Mouse (Mus musculus): ENCODE measurements around the gene Slc25a30.

Slc25a30 gene

DNA sequence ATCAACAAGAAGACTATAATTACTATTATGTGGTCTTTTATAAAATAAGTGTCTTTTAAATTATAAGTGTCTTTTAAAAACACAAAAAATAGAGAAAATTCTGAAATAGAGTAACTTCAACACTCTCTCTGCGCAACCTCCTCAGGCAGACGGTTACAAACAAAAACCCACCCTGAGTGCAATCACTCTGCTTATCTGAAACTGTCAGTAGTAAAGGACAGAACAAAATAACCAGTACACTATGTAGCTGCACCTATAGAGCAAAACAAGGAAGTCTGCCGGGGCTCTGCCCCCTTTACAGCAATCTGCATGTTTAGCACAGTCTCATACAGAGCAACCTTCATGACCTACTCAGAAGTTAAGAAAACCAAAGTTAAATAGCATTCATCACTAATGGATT, 44.9 kb downstream of the Slc25a30 start:
- DNase-seq (ENCODE audit: low spot score): no peak

DNA sequence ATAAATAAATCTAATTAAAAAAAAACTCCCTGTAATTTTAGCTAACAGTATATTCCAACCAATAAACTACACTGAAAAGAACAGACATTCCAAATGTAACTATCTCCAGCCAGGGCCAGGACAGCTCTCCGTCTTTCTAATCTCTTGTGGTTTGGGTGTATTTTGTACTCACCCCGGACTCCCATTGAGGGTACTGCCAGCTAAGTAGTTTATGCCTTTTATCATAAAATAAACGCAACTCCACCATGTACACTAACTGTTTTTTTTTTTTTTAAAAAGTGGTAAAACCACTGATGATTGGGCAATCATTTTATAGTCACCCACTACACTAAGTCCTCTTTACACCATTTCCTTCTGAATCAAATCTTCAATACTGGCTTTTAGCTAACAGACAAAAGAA, 51.2 kb downstream of the Slc25a30 start:
- no peak for DNase-seq (ENCODE audit: low spot score)

DNA sequence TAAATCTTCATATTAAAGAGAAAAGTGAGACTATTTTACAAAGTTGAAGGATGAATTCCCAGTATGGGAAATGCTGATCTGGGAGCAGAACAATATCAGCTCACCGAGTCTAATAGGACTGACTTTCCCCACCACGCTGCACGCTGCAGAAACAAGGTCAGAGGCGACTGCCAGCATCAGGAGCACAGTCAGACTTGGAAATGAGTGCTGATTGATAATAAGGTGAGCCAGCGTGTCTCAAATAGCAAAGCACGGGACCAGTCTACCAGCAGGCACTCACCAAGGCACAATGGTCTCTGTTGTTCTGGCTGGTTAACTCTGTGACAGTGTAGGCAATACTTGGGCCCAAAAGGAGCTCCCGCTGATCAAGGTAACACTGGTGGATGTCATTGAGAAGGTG, 54.2 kb downstream of the Slc25a30 start:
- DNase-seq (ENCODE audit: low spot score): no peak

DNA sequence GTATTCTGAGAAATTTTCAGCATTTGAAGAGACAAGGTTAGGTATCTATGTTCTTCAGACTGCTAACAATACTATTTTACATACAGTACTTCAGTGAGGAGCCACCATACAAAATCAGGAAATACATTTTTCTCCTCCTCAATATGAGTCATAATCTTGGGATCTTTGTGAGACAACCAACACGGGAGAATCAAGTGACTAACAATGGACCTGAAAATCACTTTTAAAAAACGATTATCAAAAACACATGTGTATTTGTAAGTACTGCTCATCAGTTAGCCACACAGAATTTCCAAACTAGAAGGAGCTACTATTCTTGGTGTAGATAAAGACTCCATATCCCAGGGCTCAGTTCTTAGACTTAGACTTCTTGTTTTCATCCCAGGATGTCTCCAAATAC, 55.5 kb downstream of the Slc25a30 start:
- DNase-seq (ENCODE audit: low spot score): no peak

DNA sequence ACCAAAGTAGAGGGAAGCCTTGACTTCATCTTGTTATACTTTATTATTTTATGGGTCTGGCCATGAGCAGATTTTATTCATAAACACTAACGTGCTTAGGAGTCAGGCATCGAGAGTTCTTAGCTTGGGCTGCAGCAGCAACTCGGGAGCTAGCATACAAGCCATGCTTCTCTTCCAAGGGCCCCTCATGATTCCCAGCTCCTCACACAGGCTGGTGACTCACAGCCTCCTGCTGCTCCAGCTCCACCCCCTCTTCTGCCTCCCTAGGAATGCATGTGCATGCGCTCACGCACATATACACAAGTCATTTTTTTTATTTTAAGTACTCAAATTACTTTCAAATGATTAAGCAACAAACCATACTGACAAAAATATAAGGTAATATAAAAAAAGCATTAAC, 58.7 kb downstream of the Slc25a30 start:
- no peak for DNase-seq (ENCODE audit: low spot score)

- DNase-seq (ENCODE audit: low spot score): peak; percentile 28
These were observed 59.8 kb downstream of the Slc25a30 start for GRCm38 (mm10) chr14:75727046-75727445.

GRCm38 (mm10) chr14:75722816-75723215, 64.0 kb downstream of the Slc25a30 start:
- DNase-seq (ENCODE audit: low spot score): no peak

GRCm38 (mm10) chr14:75721977-75722563, 64.8 kb downstream of the Slc25a30 start:
- peak; percentile 91 for DNase-seq (ENCODE audit: low spot score)

DNA sequence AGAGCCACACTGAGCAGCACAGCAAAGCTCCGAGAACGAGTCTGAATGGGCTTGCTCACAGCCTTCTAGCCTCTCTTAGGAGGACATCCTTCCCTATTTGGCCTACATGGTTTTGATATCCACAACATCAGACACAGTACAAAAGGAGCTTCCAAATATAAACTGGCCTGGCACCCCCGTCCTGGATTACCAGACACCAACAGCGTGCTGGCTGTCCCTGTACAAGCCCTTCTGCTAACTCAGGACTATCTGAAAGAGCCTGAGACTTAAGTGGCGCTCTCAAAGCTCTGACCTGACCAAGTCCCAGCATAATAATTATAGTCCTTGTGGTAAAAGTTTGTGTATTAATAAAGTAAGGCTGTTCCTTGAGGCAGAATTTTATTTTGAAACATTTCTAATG, 66.7 kb downstream of the Slc25a30 start:
- DNase-seq (ENCODE audit: low spot score): no peak

DNA sequence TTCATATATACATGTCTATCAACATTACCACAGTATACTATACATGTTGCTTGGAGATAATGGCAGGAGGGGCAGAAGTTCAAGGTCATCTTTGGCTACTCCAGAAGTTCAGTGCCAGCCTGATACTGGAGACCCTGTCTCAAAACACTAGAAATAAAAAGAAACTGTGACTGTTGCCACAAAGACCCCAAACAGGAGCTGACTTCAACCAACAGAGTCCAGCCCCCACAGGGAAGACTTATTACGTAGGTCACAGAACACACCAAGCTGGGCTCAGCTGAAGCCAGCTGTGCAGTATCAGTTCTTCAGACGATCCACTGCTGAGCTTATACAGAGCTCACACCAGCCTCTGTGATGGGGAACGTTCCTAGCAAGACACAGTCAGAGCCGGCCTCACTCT, 70.4 kb downstream of the Slc25a30 start:
- no peak for DNase-seq (ENCODE audit: low spot score)

GRCm38 (mm10) chr14:75713661-75714060, 73.2 kb downstream of the Slc25a30 start:
- DNase-seq (ENCODE audit: low spot score): peak; percentile 29

DNA sequence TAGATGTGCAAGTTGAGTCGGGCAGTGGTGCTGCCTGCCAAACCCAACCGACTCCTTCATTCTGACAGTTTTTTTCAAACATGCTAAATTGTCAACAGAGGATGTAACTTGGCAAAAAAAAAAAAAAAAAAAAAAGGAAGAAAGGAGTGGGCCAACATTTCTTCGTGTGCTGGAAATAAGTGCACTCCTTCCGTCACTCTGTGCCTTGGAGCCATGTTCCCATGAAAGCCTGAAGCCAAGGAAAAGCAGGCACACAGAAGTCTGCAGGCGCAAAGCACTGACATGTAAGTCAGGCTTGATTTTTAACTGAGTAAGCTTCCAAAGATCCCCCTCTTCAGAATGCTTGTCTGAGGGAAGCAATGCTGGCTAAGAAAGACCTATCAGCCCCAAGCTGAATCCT, 74.2 kb downstream of the Slc25a30 start:
- no peak for DNase-seq (ENCODE audit: low spot score)

DNA sequence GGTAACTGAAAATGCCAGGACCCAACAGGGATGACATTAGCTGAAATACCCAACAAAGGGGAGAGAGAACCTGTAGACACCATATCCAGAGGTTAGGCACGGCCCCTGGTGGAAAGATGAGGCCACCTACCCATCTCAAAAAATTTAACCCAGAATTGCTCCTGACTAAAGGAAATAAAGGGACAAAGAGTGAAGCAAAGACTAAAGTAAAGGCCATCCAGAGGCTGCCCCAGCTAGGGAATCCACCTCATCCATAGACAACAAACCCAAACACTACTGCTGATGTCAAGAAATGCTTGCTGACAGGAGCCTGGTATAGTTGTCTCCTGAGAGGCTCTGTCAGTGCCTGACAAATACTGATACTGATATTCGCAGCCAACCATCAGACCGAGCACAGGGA, 75.1 kb downstream of the Slc25a30 start:
- DNase-seq (ENCODE audit: low spot score): no peak

Measured in embryo, embryonic 10.5 days (tissue).